Mouse (Mus musculus): ENCODE results near the gene Zfp644.

GRCm38 (mm10) chr5:106711870-106712277 lies 14.8 kb upstream of the Zfp644 start:
- TF ChIP-seq CHD2 (IDR thresholded peaks at IDR 0.05; ENCODE audit: low read depth, low read length) (no peak), ZC3H11A (IDR thresholded peaks at IDR 0.05; ENCODE audit: borderline replicate concordance, low read depth, low read length) (no peak), ZNF384 (IDR thresholded peaks at IDR 0.05; ENCODE audit: low read depth, low read length) (no peak), MAFK (IDR thresholded peaks at IDR 0.05; ENCODE audit: insufficient read depth, low read depth, low read length) (no peak), HCFC1 (IDR thresholded peaks at IDR 0.05; ENCODE audit: borderline replicate concordance, insufficient read depth, low read length) (no peak)
